In the genomic region with DNA sequence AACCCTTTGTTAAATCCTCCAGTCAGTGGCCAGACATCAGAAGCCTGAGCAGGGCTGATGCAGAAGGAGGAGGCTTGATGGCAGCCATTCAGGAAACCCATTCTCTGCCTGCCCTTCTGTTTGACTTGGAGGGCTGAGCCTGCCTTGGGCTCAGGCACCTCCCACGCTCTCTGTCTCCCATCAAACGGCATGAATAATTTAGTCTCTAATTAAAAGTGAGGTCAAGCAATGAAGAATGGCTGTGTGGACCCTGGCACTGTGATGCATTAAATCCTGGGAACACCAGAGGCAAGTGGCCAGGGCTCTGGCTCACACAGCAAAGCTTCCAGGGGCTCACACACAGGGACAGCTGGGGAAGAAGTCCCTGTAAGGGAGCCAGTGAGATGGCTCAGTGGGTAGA, we compare ENCODE assay signal across 25 mouse cellular contexts. TPM values are rescaled to one million over a fixed set of nuclear protein-coding genes. Genes with fewer than 3 reads are reported as not detected.
DNase-seq lines count a peak whose midpoint lies in the region; ATAC-seq and TF ChIP-seq lines count a peak whose summit lies in the region.
"Had no signal": no experiment of that assay in that cellular context is flagged by ENCODE, and none has a peak within 500 bp of the region (broad histone marks: within the 10 kb centered on the region; RNA-seq: fewer than 3 reads in every experiment).

No protein-coding gene starts in this region.

- TF ChIP-seq CTCF in midbrain, postnatal 0 days (IDR thresholded peaks at IDR 0.05), result no peak

- H3K4me3 ChIP-seq in neural tube, embryonic 11.5 days (ENCODE audit: low read depth, low read length), result no peak overlapping the region
- no peak overlapping the region for H3K4me3 ChIP-seq in neural tube, embryonic 15.5 days (replicated peaks)
- no peak overlapping the region for H3K4me3 ChIP-seq in hindbrain, embryonic 16.5 days (ENCODE audit: low read length)
- H3K4me3 ChIP-seq in midbrain, postnatal 0 days (ENCODE audit: low read depth, low read length), result no peak overlapping the region
- H3K4me3 ChIP-seq: embryonic facial prominence, embryonic 12.5 days; gastrocnemius, adult 2 months; heart, adult 2 months; neural tube, embryonic 12.5 days had no signal

- H3K4me1 ChIP-seq in neural tube, embryonic 11.5 days (ENCODE audit: control insufficient read depth, insufficient read depth, low read length), result peaks cover 17% of the 10 kb centered on the region
- peaks cover 9% of the 10 kb centered on the region; the same call in 1 of the 2 replicates for H3K4me1 ChIP-seq in neural tube, embryonic 15.5 days
- H3K4me1 ChIP-seq in hindbrain, embryonic 16.5 days (ENCODE audit: control insufficient read depth, insufficient read depth, low read depth, low read length), result peaks cover 5% of the 10 kb centered on the region; the same call in 1 of the 2 replicates
- no peaks in the 10 kb centered on the region for H3K4me1 ChIP-seq in midbrain, postnatal 0 days (ENCODE audit: insufficient read depth, low read length)

- peak overlapping the region; percentile 4; the same call in 1 of the 2 replicates for H3K27ac ChIP-seq in neural tube, embryonic 11.5 days (ENCODE audit: low read depth, low read length)
- H3K27ac ChIP-seq in neural tube, embryonic 15.5 days (replicated peaks), result no peak overlapping the region
- no peak overlapping the region for H3K27ac ChIP-seq in hindbrain, embryonic 16.5 days (ENCODE audit: low read depth, low read length)
- no peak overlapping the region for H3K27ac ChIP-seq in midbrain, postnatal 0 days (ENCODE audit: low read depth, low read length)
- H3K27ac ChIP-seq: embryonic facial prominence, embryonic 12.5 days; gastrocnemius, adult 2 months; heart, adult 2 months; neural tube, embryonic 12.5 days had no signal

- H3K36me3 ChIP-seq in neural tube, embryonic 11.5 days (ENCODE audit: control insufficient read depth, insufficient read depth, low read length), result no peaks in the 10 kb centered on the region
- H3K36me3 ChIP-seq in neural tube, embryonic 15.5 days, result no peaks in the 10 kb centered on the region
- no peaks in the 10 kb centered on the region for H3K36me3 ChIP-seq in hindbrain, embryonic 16.5 days (ENCODE audit: control insufficient read depth, insufficient read depth, low read length)
- no peaks in the 10 kb centered on the region for H3K36me3 ChIP-seq in midbrain, postnatal 0 days (ENCODE audit: insufficient read depth, low read length)
- H3K36me3 ChIP-seq: embryonic facial prominence, embryonic 12.5 days; neural tube, embryonic 12.5 days had no signal

- no peak overlapping the region for H3K4me2 ChIP-seq in neural tube, embryonic 11.5 days (ENCODE audit: low read depth)
- H3K4me2 ChIP-seq in neural tube, embryonic 15.5 days, result no peak overlapping the region
- no peak overlapping the region for H3K4me2 ChIP-seq in hindbrain, embryonic 16.5 days (ENCODE audit: low read length)
- H3K4me2 ChIP-seq in midbrain, postnatal 0 days (ENCODE audit: low read depth, low read length, poor library complexity, severe bottlenecking), result no peak overlapping the region
- H3K4me2 ChIP-seq: embryonic facial prominence, embryonic 12.5 days; neural tube, embryonic 12.5 days had no signal

- DNase-seq in cerebellum, postnatal 10 days, result peak; percentile 77 to 82
- no peak for DNase-seq in cerebellum, adult 8-10 months
- DNase-seq in neural tube, embryonic 11.5 days (ENCODE audit: low spot score), result no peak
- peak; percentile 80 for DNase-seq in midbrain, postnatal 0 days (ENCODE audit: low spot score)
- no peak for DNase-seq in thymus, postnatal 36 days
- no peak for DNase-seq in retina, postnatal 1 day
- DNase-seq: adrenal gland, postnatal 25 days; cerebellum, postnatal 36 days; gastrocnemius, adult 2 months; heart, adult 2 months; kidney, postnatal 4 days; lung, postnatal 14 days; right cerebral cortex, adult 18-20 months; thymus, postnatal 4 days had no signal

- peaks cover 19% of the 10 kb centered on the region; the same call in 1 of the 2 replicates for H3K27me3 ChIP-seq in neural tube, embryonic 11.5 days (ENCODE audit: control insufficient read depth, insufficient read depth, low read length)
- peaks cover 20% of the 10 kb centered on the region for H3K27me3 ChIP-seq in neural tube, embryonic 15.5 days (replicated peaks)
- H3K27me3 ChIP-seq in hindbrain, embryonic 16.5 days (replicated peaks; ENCODE audit: control insufficient read depth, insufficient read depth, low read length), result peaks cover 4% of the 10 kb centered on the region; the same call in 1 of the 2 replicates
- H3K27me3 ChIP-seq in midbrain, postnatal 0 days (ENCODE audit: insufficient read depth, low read length), result 0 out of 2 replicates have a peak, but pooled peaks cover 5% of the 10 kb centered on the region

- no peak for ATAC-seq in neural tube, embryonic 11.5 days (ENCODE audit: insufficient read depth, low FRiP score, low TSS enrichment)
- ATAC-seq in neural tube, embryonic 15.5 days (ENCODE audit: low FRiP score), result no peak; the same call in 1 of the 2 replicates
- ATAC-seq in hindbrain, embryonic 16.5 days, result peak; percentile 92
- no peak for ATAC-seq in midbrain, postnatal 0 days (ENCODE audit: low FRiP score)
- ATAC-seq: activated CD4-positive, CD25-positive, alpha-beta regulatory T cell, adult 4 months; inflammation-experienced regulatory T-cells, adult 6 months had no signal

- no peaks in the 10 kb centered on the region for H3K9me3 ChIP-seq in neural tube, embryonic 11.5 days (ENCODE audit: control insufficient read depth, low read length)
- no peaks in the 10 kb centered on the region for H3K9me3 ChIP-seq in neural tube, embryonic 15.5 days (replicated peaks)
- H3K9me3 ChIP-seq in hindbrain, embryonic 16.5 days (ENCODE audit: control insufficient read depth, low read length), result no peaks in the 10 kb centered on the region
- no peaks in the 10 kb centered on the region for H3K9me3 ChIP-seq in midbrain, postnatal 0 days (ENCODE audit: low read length)
- H3K9me3 ChIP-seq: embryonic facial prominence, embryonic 12.5 days; neural tube, embryonic 12.5 days had no signal

- H3K9ac ChIP-seq in neural tube, embryonic 11.5 days (ENCODE audit: low read length), result no peak overlapping the region
- no peak overlapping the region for H3K9ac ChIP-seq in neural tube, embryonic 15.5 days (replicated peaks)
- H3K9ac ChIP-seq in hindbrain, embryonic 16.5 days (ENCODE audit: low read depth, low read length), result no peak overlapping the region
- no peak overlapping the region for H3K9ac ChIP-seq in midbrain, postnatal 0 days (replicated peaks; ENCODE audit: low read length, poor library complexity, severe bottlenecking)
- H3K9ac ChIP-seq: embryonic facial prominence, embryonic 12.5 days; neural tube, embryonic 12.5 days had no signal

- WGBS in neural tube, embryonic 11.5 days, result 29% methylated on average over 2 of the region's 2 CpGs
- whole genome bisulfite sequencing in neural tube, embryonic 15.5 days, result 24% methylated on average over 2 of the region's 2 CpGs
- 28% methylated on average over 2 of the region's 2 CpGs for WGBS in hindbrain, embryonic 16.5 days
- WGBS in midbrain, postnatal 0 days, result 35% methylated on average over 2 of the region's 2 CpGs

RNA-seq across cellular contexts. Expression of gene Uncx, which starts 24.8 kb away (rescaled TPM):
- 44.9 and 45.2 TPM in 2 replicates for polyA plus RNA-seq in neural tube, embryonic 11.5 days (2014; fragmentation: Nextera tagmentation; extraction: Ambion mirVana)
- 23.7 and 35.3 TPM in 2 replicates for polyA plus RNA-seq in neural tube, embryonic 15.5 days (2015; fragmentation: Nextera tagmentation; extraction: Ambion mirVana)
- 24.9 and 26.7 TPM in 2 replicates for polyA plus RNA-seq in hindbrain, embryonic 16.5 days (2015; fragmentation: Nextera tagmentation; extraction: Ambion mirVana)
- 21.2 and 24.3 TPM in 2 replicates for total RNA-seq in midbrain, postnatal 0 days (2014; rRNA removed)
- 15.5 and 20.0 TPM in 2 replicates for polyA plus RNA-seq in midbrain, postnatal 0 days (2015; fragmentation: Nextera tagmentation; extraction: Ambion mirVana)
- total RNA-seq: adrenal gland, postnatal 25 days; CH12.LX; gastrocnemius, adult 2 months; heart, adult 2 months; layer of hippocampus, postnatal 25 days; megakaryocyte-erythroid progenitor cell, adult 5-6 weeks had no signal
- polyA plus RNA-seq: activated CD4-positive, CD25-positive, alpha-beta regulatory T cell, adult 4 months; heart, adult 2 months; heart, postnatal 0 days; inflammation-experienced regulatory T-cells, adult 6 months; liver, embryonic 16.5 days had no signal

Comparison
In these comparisons a context has a peak if more than half of its experiments do, and no peak if none do; other contexts are left out.
1. DNase-seq: peak in cerebellum, postnatal 10 days (2 of 2) and midbrain, postnatal 0 days (single experiment); none in cerebellum, adult 8-10 months (single experiment), neural tube, embryonic 11.5 days (single experiment), thymus, postnatal 36 days (0 of 2) and retina, postnatal 1 day (single experiment).